Mouse (Mus musculus) layer of hippocampus, postnatal 10 days (tissue): ENCODE results near the gene Ccnd3. TPM values are rescaled to one million over a fixed set of nuclear protein-coding genes. Genes with fewer than 3 reads are reported as not detected.
"Not testable (repeated sequence)": the region's sequence is repeated elsewhere in the genome, so short reads cannot be mapped to it uniquely, and the experiment has no call there.

Experiments used
- DNase-seq, 2 experiments: peaks; one replicate each; pipeline ENCODE4 v3.0.0; 2021; ENCODE audit warnings: low spot score in 2 of 2
- total RNA-seq, 2 experiments: library from RNA; stranded (reverse); gene quantifications; 2 replicates each; pipeline ENCODE4 v1.2.3; 2021

Gene Ccnd3
- total RNA-seq, 2 experiments from 2014 or later: 34.7 to 39.6 TPM

DNA sequence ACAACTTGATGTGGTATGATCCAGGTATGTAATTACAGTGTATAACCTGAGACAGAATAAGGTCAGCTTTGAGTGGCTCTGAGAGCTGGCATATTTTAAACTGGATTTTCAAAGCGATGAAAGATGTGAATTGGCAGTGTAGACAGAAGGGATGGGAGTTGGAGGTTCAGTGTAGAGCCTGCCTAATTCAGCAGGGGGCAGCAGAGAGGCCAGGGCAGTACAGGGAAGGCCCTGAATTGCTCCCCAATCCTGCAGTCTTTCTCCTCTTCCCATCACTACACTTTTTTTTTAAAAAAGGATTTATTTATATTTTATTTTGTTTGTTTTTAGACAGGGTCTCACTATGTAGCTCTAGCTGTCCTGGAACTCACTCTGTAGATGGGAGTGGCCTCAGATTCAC lies 109.2 kb downstream of the Ccnd3 start:
- no peak for DNase-seq

DNA sequence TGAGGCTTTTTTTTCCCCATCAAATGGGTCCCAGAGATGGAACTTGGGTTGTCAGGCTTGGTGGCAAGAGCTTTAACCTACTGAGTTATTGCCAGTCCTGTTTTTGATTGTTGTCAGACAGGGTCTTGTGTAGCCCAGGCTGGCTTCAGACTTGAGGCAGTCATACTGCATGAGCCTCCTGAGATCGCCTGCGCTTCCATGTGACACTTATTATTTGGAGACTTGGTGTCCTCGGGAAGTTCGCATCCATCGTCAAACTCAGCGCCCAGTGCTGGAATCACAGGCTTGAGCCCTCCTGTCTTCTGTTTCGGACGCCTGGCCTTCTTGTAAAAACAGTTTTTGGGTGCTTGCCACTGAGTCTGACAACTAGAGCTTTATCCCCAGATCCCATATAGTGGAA lies 111.3 kb downstream of the Ccnd3 start:
- DNase-seq: no peak

GRCm38 (mm10) chr17:47616652-47617051 lies 111.8 kb downstream of the Ccnd3 start:
- no peak for DNase-seq

GRCm38 (mm10) chr17:47617605-47618307 lies 112.9 kb downstream of the Ccnd3 start:
- no peak for DNase-seq

- no peak for DNase-seq
Observed at GRCm38 (mm10) chr17:47618556-47619311, 113.9 kb downstream of the Ccnd3 start.

DNA sequence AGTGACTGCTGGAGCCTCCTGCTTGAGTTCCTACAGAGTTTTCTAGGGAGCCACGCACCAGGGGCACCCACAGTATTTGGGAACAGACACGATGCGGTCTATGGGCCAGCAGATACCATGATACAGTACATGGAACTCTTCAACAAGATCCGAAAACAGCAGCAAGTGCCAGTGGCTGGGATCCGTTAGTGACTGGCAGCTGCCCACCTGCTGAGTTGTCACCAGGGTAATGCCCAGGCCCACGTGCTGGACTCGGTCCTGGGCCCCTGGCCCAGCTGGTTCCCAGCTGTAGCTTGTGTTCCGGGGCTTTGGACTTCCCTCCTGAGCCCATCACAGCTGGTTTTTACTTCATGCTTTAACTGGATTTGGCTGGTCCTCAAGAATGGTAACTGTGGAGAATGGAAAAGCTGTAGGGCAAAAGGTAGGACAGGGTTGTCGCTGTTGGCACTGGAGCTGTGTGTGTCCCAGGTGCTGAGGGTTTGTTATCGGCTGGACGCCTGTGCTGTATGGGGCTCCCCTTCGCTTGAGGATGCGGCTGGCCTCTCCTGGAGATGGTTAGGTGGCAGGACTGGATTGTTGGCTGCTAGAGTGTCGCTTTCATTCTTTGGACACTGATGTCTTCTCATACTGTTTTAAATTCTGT lies 118.2 kb downstream of the Ccnd3 start:
- DNase-seq: no peak

DNA sequence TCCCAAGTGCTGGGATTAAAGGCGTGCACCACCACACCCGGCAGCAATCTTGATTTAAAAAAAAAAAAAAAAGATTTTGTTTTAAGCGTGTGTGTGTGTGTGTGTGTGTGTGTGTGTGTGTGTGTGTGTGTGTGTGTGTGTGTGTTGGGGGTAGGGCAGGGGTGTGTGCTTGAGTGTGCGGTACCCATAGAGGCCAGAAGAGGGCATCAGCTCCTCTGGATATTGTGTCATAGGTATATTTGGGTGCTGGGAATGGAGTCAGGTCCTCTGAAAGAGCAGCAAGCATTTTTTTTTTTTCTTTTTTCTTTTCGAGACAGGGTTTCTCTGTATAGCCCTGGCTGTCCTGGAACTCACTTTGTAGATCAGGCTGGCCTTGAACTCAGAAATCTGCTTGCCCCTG lies 119.7 kb downstream of the Ccnd3 start:
- not testable (repeated sequence) for DNase-seq

- no peak for DNase-seq
Observed at GRCm38 (mm10) chr17:47625088-47625487, 120.2 kb downstream of the Ccnd3 start.

GRCm38 (mm10) chr17:47626031-47626430 lies 121.2 kb downstream of the Ccnd3 start:
- no peak for DNase-seq

GRCm38 (mm10) chr17:47627791-47628190 lies 122.9 kb downstream of the Ccnd3 start:
- no peak for DNase-seq

DNA sequence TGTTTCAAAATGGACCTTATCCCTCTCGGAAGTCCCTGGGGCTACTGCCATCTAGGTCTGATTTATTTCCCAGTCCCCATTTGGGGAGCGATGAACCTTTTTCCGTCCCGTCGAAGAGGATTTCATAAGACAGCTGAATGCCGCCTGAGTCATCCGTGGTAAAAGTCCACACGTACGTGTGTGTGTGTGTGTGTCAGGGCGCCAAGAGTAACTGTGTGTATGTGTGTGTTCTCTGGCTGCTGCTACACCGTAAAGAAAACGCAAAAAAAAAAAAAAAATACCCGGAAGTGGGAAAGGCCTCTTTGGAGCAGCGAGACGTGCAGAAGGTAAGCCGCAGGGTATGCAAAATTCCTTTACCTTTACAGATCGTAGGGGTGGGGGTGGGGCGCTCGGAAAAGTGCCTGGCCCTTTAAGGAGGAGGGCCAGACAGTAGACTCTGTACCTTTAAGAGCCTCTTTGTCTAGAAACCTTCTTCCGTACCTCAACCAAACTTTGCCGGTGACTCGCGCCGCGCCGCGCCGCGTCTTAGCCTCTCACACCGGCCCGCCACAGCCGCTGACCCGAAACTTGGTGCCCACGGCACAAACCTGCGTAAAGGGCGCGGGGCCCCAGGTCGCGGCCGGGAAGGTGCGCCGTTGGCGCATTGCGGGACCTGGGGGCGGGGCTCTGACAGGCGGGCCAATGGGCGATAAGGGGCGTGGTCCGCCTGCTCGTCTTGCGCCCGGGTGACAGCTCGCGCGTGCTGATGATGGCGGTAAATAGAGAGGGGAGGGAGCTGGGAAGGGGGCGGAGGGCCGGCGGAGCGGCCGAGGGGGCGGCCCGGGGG lies 124.2 kb downstream of the Ccnd3 start:
- peak; percentile 92 to 95 for DNase-seq

DNA sequence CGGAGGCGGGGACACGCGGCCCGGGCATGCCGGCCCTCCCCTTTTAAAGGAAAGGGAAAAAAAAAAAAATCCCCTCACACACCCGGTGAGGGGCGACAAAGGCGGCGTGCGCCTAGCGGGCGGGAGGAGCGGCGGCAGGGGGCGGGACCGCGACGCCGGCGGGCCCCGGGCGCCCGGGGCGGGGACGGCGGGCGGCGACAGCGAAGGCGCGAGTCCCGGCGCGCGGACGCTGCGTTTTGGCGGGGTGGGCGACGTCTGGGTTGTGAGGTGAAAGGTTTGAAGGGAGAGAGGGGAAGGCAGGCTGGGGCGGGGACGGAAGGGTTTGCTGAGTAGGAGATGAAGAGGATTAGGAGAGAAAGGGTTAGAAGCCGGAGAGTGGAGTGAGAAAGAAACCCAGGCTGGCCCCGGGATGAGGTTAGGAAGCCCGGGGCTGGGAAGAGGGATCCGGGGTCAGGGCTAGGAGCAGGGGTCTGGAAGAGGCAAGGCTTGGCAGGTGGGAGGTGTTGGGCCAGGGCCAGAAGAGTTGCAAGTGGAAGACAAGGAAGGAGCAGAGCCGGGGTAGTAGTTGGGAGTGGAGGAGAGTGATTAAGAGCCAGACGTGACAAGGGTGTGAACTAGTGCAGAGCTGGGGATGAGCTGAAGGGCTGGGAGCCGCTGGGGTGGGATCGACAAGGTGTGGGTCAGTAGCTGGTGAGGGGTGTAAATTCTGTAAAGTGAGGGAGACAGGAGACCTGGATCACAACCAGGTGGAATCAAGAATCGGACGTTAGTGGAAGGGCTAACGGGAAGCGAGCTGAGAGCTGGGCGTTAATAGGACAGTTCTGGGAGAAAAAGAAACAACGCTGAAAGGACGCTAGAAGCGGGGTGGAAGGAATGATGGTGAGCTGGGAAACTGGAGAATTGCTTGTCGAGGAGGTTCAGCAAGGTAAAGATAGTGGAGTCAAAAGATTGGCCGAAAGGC lies 125.1 kb downstream of the Ccnd3 start:
- DNase-seq: peak; percentile 48 to 66

DNA sequence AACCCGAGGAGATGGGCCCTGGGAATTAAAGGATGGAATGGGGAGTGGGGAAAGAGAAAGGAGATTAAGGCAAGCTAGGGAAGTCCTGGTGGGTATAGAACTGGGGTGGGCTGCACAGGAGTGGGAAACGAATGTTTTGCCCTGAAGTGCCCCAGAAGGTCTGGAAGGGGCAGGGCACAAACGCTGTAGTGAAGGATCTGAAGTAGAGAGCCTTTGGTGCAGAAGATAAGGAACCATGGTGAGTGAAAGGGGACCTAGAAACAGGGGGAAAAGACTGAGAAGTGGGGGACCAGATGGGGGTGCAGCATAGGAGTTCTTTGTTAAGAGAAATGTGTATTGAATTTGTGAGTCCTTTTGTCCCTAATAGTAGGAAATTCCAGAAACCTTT lies 125.8 kb downstream of the Ccnd3 start, which contains the start of gene Usp49:
TSS of gene Usp49 (plus strand) at position 13 of the 388 bp plus-strand sequence.
- no peak for DNase-seq

GRCm38 (mm10) chr17:47632181-47632840 lies 127.5 kb downstream of the Ccnd3 start:
- no peak for DNase-seq

GRCm38 (mm10) chr17:47633999-47634770 lies 129.3 kb downstream of the Ccnd3 start:
- DNase-seq: no peak

DNA sequence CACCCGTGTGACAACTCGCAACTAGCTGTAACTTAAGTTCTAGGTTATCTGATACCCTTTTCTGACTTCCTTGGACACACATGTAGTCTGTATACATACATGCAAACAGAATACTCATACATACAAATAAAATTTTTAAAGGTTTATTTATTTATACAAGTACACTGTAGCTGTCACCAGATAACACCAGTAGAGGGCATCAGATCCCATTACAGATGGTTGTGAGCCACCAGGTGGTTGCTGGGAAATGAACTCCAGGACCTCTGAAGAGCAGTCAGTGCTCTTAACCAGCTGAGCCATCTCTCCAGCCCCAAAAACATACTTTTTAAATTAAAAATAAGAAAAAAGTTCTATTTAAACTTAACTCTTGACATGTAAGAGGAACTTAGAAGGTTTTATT lies 138.1 kb downstream of the Ccnd3 start:
- no peak for DNase-seq

- peak; percentile 69 to 70 for DNase-seq
Observed at GRCm38 (mm10) chr17:47646683-47647082, 141.8 kb downstream of the Ccnd3 start.

- no peak for DNase-seq
Observed at GRCm38 (mm10) chr17:47648966-47649365, 144.1 kb downstream of the Ccnd3 start.
